Mouse (Mus musculus) testis, adult 10 weeks (tissue): Measurements from ENCODE around the gene Obox1. TPM values are rescaled to one million over a fixed set of nuclear protein-coding genes. Genes with fewer than 3 reads are reported as not detected.

ENCODE experiments used
- polyA plus RNA-seq: library from polyadenylated mRNA; stranded (reverse); fragments of 350-450 nt; fragmentation: Illumina TruSeq; extraction: RNeasy Lipid Tissue Mini Kit (QIAGEN cat#74804); gene quantifications from one replicate; pipeline ENCODE4 v1.2.3, GENCODE M21; 2014; ENCODE audit warnings: low read depth, low replicate concordance

The Obox1 gene
- polyA plus RNA-seq = not detected

GRCm38 (mm10) chr7:15388421-15388998, at the start of gene Obox1, which contains the start of gene Obox2:
Gene Obox1, plus strand, starts transcription at chr7:15388948.
Gene Obox2, plus strand, starts transcription at chr7:15388721.

Other genes starting within 250 kb of the Obox1 start
- not detected for gene Obox2, start 227 bp upstream of the Obox1 start, polyA plus RNA-seq